Mouse (Mus musculus) embryonic facial prominence, embryonic 15.5 days (tissue): ENCODE data around the gene Cdkl1. TPM values are rescaled to one million over a fixed set of nuclear protein-coding genes. Genes with fewer than 3 reads are reported as not detected.

Source experiments
- ATAC-seq: fragments of 200-750 bp; cut with Nextera tagmentation; 2 replicates; pipeline ENCODE4 v1.8.0; 2017; ENCODE audit warnings: low read depth, moderate TSS enrichment; ENCODE audit not compliant: insufficient number of reproducible peaks, low FRiP score, low TSS enrichment
- H3K27ac ChIP-seq: fragments of 300-500 bp; sonication (generic); replicated peaks from 2 replicates; pipeline ENCODE4 v1.5.1; 2015; ENCODE audit warnings: mild to moderate bottlenecking, inconsistent platforms
- H3K27me3 ChIP-seq: fragments of 300-500 bp; sonication (generic); 2 replicates; pipeline ENCODE4 v1.6.1; 2015; ENCODE audit warnings: inconsistent platforms
- H3K36me3 ChIP-seq: fragments of 300-500 bp; sonication (generic); 2 replicates; pipeline ENCODE4 v1.6.1; 2015; ENCODE audit warnings: mild to moderate bottlenecking, inconsistent platforms
- H3K4me1 ChIP-seq: fragments of 300-500 bp; sonication (generic); 2 replicates; pipeline ENCODE4 v1.6.1; 2015; ENCODE audit warnings: inconsistent platforms
- H3K4me2 ChIP-seq: fragments of 300-500 bp; sonication (generic); replicated peaks from 2 replicates; pipeline ENCODE4 v1.6.1; 2015; ENCODE audit warnings: mild to moderate bottlenecking, inconsistent platforms
- H3K4me3 ChIP-seq: fragments of 300-500 bp; sonication (generic); replicated peaks from 2 replicates; pipeline ENCODE4 v1.5.1; 2015; ENCODE audit warnings: mild to moderate bottlenecking, inconsistent platforms
- H3K9ac ChIP-seq: fragments of 300-500 bp; sonication (generic); 2 replicates; pipeline ENCODE4 v1.6.1; 2015; ENCODE audit warnings: inconsistent platforms
- H3K9me3 ChIP-seq: fragments of 300-500 bp; sonication (generic); replicated peaks from 2 replicates; pipeline ENCODE4 v1.6.1; 2016; ENCODE audit warnings: inconsistent platforms
- WGBS: fragments of 180-500 bp; shearing (Covaris S2); methylation state at CpG from one replicate; pipeline ENCODE4 v1.1.7; 2015; 5-methylcytosine and 5-hydroxymethylcytosine counted together
- polyA plus RNA-seq: library from polyadenylated mRNA; unstranded; fragments of >200 nt; fragmentation: Nextera tagmentation; extraction: Ambion mirVana; gene quantifications from 2 replicates; pipeline ENCODE4 v1.2.1, GENCODE M21; 2015

The Cdkl1 gene
- polyA plus RNA-seq, 1 experiment from 2014 or later = 3.2 TPM

DNA sequence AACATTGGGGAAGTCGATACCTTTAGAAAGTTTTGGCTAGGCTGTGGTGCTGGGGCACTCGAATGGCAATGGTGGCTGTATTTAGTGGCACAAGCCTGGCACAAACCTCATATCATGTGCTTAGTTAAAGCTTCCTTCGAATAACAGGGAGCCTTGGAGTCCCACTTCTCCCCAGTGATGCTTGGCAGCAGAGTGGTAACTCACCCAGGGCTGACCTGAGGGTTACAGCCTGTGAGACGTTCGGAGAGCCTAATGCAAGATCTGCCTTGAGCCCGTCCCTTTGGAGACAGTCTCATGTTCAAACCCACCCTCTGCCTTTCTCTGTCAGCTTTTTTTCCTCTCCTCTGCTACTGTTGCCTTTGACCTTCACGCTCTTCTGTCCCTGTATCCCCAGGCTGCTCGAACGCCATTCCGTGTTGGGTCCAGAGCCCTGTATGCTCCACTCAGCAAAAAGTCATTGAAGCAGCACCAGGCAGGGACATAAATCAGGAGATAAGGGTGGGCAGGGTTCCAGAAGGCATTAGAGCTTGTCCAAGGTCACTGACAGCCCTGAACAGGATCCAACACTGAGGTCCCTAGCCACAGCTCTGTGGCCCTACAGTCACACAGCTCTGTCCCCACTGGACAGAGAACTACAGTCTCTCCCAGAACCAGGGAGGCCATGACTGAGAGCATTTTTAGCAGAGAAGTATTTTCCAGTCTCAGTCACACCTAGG lies 9.0 kb downstream of the Cdkl1 start:
- Histone ChIP-seq H3K4me2 (no peak overlapping the region), H3K4me1 (no peaks in the 10 kb centered on the region), H3K36me3 (no peaks in the 10 kb centered on the region), H3K9me3 (no peaks in the 10 kb centered on the region), H3K4me3 (no peak overlapping the region), H3K9ac (no peak overlapping the region), H3K27ac (no peak overlapping the region), H3K27me3 (no peaks in the 10 kb centered on the region)
- WGBS = 82% methylated on average over 10 of the region's 10 CpGs
- ATAC-seq = no peak

DNA sequence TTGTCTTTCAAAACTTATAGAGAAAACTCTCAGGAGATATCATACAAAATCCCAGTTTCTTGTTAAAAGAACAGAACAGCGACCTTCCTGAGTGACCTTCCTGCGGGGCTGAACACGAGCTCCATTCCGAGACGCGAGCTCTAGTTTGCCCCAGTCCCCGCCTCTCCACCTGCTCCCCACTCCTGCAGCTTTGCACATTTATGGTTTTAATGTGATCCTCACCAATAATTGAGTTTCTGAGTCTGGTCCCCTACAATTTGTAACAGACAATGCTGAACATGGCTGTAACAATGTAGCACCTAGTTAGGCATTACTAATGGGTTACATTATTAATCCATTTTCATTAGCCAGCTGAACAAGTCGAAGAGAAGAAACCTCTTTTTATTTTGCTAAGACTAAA lies 9.6 kb downstream of the Cdkl1 start:
- Histone ChIP-seq H3K9ac (no peak overlapping the region), H3K36me3 (no peaks in the 10 kb centered on the region), H3K27ac (no peak overlapping the region), H3K9me3 (no peaks in the 10 kb centered on the region), H3K27me3 (no peaks in the 10 kb centered on the region), H3K4me3 (no peak overlapping the region), H3K4me2 (no peak overlapping the region), H3K4me1 (no peaks in the 10 kb centered on the region)
- ATAC-seq = no peak
- WGBS = 73% methylated on average over 8 of the region's 8 CpGs

DNA sequence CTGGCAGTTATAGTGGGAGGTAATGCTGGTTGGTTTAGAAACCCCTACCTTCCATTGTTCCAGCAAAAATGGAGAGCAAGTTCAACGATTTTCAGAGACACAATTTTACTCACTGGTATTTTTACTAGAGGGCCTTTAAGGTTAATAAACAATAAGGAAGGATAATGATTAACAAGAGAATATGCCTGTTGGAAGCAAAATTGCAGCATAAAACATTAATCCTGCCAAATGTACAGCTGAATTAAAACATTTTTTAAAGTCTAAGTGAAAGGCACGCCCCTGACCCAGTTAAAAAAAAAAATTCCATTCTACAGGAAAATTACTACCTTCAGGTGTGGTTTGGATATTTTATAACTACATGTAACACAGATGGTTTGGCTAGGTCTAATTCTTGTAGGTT lies 13.1 kb downstream of the Cdkl1 start:
- no peak overlapping the region for H3K4me2 ChIP-seq
- 71% methylated on average over 2 of the region's 2 CpGs for WGBS
- H3K9ac ChIP-seq = no peak overlapping the region
- H3K9me3 ChIP-seq = no peaks in the 10 kb centered on the region
- ATAC-seq = no peak
- H3K27ac ChIP-seq = no peak overlapping the region
- H3K36me3 ChIP-seq = no peaks in the 10 kb centered on the region
- no peaks in the 10 kb centered on the region for H3K27me3 ChIP-seq
- no peak overlapping the region for H3K4me3 ChIP-seq
- no peaks in the 10 kb centered on the region for H3K4me1 ChIP-seq

DNA sequence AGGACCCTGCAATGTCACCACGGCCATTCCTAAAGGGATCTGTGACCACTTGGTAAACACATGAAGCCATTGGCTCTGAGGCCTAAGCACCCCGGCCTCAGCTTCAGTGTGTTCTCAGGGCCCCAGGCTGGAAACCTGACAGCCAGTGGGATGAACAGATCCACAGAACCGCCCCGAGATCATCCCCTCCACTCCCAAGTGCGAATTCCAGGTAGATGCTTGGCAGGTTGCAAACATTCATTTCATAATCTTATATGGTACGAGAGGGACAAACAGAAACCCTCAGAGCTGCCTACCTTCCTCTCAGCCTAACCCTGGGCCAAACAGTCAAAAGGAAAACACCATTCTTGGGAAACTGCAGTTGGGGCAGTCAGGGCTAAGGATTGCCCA lies 13.7 kb downstream of the Cdkl1 start:
- H3K36me3 ChIP-seq = no peaks in the 10 kb centered on the region
- 81% methylated on average over 6 of the region's 6 CpGs for WGBS
- no peak for ATAC-seq
- no peak overlapping the region for H3K4me3 ChIP-seq
- no peak overlapping the region for H3K27ac ChIP-seq
- no peak overlapping the region for H3K9ac ChIP-seq
- H3K9me3 ChIP-seq = no peaks in the 10 kb centered on the region
- no peaks in the 10 kb centered on the region for H3K4me1 ChIP-seq
- H3K4me2 ChIP-seq = no peak overlapping the region
- H3K27me3 ChIP-seq = no peaks in the 10 kb centered on the region

DNA sequence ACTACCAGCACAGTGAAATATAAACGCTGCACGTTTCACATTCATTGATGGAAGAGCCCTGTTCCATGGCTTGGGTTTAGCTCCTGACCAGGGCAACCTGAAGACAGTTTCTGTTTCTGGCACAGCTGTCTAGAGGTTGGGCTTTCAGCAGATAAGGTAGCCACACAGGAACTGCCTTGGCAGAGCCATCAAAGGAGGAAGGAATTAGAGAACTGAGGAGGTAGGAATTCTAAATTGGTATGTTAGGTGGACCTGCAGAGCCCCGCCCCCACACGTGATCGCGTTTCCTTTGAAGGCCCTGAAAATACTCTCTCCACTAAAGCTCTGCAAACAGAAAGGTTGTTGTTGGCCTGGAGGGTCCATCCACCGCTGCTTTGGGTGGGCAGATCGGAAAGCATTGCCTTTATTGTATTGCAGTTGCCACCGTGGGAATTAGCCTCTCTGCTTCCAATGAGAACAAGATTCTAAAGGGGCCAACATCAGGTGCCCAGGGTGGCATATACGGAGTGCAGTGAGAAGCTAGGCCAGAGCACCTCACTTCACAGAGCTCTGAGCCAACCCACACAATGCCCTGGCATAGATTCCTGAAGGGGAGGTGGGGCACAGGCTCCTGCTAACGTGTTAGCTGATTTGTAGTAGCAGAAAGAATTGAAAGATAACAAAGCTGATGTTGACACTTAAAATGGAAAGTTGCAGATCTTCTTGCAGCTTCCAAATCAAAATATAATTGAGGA lies 14.3 kb downstream of the Cdkl1 start:
- Histone ChIP-seq H3K9ac (no peak overlapping the region), H3K4me1 (no peaks in the 10 kb centered on the region), H3K36me3 (no peaks in the 10 kb centered on the region), H3K4me2 (no peak overlapping the region), H3K9me3 (no peaks in the 10 kb centered on the region), H3K27me3 (no peaks in the 10 kb centered on the region), H3K27ac (no peak overlapping the region), H3K4me3 (no peak overlapping the region)
- WGBS = 59% methylated on average over 11 of the region's 11 CpGs
- no peak for ATAC-seq

DNA sequence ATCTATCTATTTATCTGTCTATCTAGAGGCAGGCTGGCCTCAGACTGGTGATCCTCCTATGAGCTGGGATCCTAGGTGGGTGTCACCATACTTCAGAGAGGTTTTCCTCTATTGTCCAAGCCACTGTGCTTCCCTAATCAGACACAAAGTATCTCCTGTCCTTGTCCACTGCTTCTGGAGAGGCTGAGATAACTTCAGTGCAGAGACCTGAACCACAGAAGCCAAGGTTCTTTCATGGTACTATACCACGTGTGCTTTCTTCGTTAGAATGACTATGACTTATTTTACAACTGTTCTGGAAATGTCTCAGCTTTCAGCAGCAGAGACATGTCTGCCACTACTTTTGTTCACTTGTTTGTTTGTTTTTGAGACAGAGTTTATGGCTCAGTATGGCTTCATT lies 22.2 kb downstream of the Cdkl1 start:
- H3K4me2 ChIP-seq = no peak overlapping the region
- 65% methylated on average over 2 of the region's 2 CpGs for WGBS

DNA sequence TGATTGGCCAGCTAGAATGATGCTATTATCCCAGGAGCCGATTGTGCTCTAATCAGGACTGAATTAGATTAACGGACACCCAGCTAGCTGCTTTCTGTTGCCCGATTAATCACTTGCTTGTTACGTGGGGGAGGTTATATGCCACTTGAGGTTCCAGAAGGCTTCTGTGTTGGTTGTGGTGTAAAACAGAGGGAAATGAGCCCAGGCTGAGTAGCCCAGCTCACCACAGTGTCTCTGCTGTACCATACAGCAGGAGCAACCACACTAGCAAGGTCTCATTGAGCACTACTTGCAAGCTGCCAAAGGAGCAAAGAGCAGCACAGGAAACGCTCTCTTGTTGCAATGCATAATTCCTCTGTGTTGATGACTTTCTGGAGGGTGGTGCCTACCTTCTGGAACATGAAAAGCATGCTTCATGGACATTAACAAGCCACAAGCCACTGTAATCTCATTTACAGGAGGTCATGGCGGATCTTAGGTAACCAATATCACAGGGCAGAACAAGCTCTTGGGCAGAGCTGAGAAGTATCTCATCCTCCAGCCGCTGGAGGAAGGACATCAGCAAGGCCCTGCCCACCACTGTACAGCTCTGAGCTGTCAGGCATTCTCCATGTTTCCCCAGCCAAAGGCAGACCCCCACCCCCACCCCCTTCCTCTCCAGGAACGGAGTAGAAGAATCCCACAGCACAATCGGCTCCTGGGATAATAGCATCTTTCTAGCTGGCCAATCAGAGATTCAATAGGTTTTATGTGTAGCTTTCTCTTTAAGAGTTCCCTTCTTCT lies 23.4 kb downstream of the Cdkl1 start:
- Histone ChIP-seq H3K36me3 (no peaks in the 10 kb centered on the region), H3K4me2 (no peak overlapping the region), H3K9me3 (no peaks in the 10 kb centered on the region), H3K27ac (no peak overlapping the region), H3K4me1 (no peaks in the 10 kb centered on the region; the same call in 1 of the 2 replicates), H3K27me3 (no peaks in the 10 kb centered on the region), H3K9ac (no peak overlapping the region), H3K4me3 (no peak overlapping the region)
- ATAC-seq = no peak
- 54% methylated on average over 9 of the region's 9 CpGs for WGBS

More for the DNA sequence above, 22.2 kb downstream of the Cdkl1 start:
- Histone ChIP-seq H3K27ac (no peak overlapping the region), H3K27me3 (no peaks in the 10 kb centered on the region), H3K4me3 (no peak overlapping the region), H3K9ac (no peak overlapping the region), H3K9me3 (no peaks in the 10 kb centered on the region), H3K4me1 (no peaks in the 10 kb centered on the region; the same call in 1 of the 2 replicates), H3K36me3 (no peaks in the 10 kb centered on the region)
- ATAC-seq = no peak

DNA sequence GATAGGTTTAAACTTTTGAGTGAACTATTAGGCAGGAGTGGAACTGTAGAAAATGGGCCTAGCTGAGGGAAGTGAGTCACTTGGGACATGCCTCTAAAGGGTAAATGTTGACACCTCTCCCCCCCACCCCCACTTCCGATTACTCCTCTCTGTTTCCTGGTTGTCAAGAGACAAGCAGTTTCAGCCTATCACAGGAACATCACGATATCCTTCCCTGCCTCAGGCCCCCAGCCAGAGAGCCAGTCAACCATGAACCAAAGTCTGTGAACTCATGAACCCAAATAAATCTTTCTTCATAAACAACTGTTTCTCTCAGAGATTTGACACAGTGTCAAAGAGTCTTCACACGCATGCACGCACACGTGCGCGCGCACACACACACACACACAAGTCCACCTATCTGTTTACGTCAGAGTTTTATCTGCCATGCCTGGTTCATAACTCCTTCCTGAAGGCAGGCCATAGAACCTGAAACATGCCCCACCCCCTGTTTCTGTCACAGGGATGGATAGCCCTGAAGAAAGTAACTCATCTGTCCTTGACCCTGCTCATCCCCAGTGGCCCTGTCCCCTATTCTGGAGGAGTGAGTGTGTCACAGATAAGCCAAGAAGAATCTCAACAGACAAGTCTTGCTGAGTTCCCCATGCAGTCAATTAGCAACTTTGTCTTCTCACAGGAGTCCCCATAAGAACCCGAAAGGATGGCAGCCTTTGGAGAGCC lies 24.7 kb downstream of the Cdkl1 start:
- Histone ChIP-seq H3K4me1 (peaks cover under 1% of the 10 kb centered on the region; the same call in 1 of the 2 replicates), H3K4me2 (no peak overlapping the region), H3K9ac (no peak overlapping the region), H3K4me3 (no peak overlapping the region), H3K27ac (no peak overlapping the region), H3K27me3 (no peaks in the 10 kb centered on the region), H3K9me3 (no peaks in the 10 kb centered on the region), H3K36me3 (no peaks in the 10 kb centered on the region)
- 84% methylated on average over 10 of the region's 10 CpGs for WGBS
- no peak for ATAC-seq

DNA sequence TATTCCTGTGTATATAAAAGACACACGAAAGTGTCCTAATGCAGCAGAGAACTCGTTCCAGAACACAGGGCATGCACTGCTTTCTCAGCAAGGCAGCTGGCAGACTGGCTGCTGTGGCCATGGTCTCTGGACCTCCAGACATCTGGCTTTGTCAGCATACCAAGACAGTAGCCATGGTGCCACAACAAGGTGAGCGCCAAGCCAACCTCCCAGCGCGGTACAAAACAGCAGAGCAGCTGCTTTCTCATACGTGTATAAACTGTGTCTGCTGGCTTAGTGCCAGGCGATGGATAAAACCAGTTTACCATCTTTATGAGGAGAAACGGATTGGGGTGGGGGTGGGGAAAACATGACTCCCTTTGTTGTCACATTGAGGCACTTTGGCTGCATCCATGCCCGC lies 25.5 kb downstream of the Cdkl1 start:
- 0 out of 2 replicates have a peak, but pooled peaks have one; percentile 19 for ATAC-seq
- no peak overlapping the region for H3K9ac ChIP-seq
- H3K9me3 ChIP-seq = no peaks in the 10 kb centered on the region
- H3K4me2 ChIP-seq = no peak overlapping the region
- H3K4me1 ChIP-seq = peaks cover 7% of the 10 kb centered on the region; the same call in 1 of the 2 replicates
- no peaks in the 10 kb centered on the region for H3K36me3 ChIP-seq
- H3K27me3 ChIP-seq = no peaks in the 10 kb centered on the region
- H3K4me3 ChIP-seq = no peak overlapping the region
- 58% methylated on average over 9 of the region's 9 CpGs for WGBS
- H3K27ac ChIP-seq = no peak overlapping the region

DNA sequence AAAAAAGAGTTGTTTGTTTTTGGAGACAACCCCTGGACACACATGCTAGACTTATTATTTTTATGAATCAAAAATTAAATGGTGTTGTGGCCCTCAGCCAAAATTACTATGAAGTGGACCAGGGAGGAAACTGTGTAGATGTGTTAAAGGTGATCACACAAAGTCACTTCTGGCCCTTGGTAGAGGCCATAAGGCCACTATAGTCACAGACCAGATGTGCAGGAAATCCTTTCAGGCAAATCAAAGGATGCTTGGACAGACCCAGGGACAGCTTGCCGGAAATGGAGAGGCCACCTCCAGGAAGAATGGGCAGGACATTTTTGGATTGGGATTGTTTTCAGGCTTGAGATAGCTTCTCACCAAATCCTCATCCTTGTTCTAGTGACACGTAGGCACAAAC lies 29.5 kb downstream of the Cdkl1 start:
- H3K4me2 ChIP-seq = no peak overlapping the region
- no peak overlapping the region for H3K4me3 ChIP-seq
- peaks cover 27% of the 10 kb centered on the region for H3K4me1 ChIP-seq
- no peak for ATAC-seq
- no peak overlapping the region for H3K9ac ChIP-seq
- no peaks in the 10 kb centered on the region for H3K27me3 ChIP-seq
- no peak overlapping the region for H3K27ac ChIP-seq
- WGBS = 69% methylated on average over 2 of the region's 2 CpGs
- no peaks in the 10 kb centered on the region for H3K9me3 ChIP-seq
- H3K36me3 ChIP-seq = no peaks in the 10 kb centered on the region
